Mouse (Mus musculus): ENCODE data around the gene Cfdp1. TPM values are rescaled to one million over a fixed set of nuclear protein-coding genes. Genes with fewer than 3 reads are reported as not detected.

Cfdp1 gene
- polyA plus RNA-seq, 1 experiment from 2014 or later = 89.5 TPM

- H3K4me2 ChIP-seq (replicated peaks; ENCODE audit: low read depth) = no peak overlapping the region
- peak; percentile 45 for TF ChIP-seq CTCF (IDR thresholded peaks at IDR 0.05; ENCODE audit: low read depth)
- H3K4me1 ChIP-seq (replicated peaks; ENCODE audit: control insufficient read depth, insufficient read depth, low read length) = peaks cover 5% of the 10 kb centered on the region; the same call in 1 of the 2 replicates
- no peak overlapping the region for H3K4me3 ChIP-seq (ENCODE audit: low read depth, low read length)
- no peak overlapping the region for H3K27ac ChIP-seq (ENCODE audit: low read depth, low read length)
- H3K9ac ChIP-seq (ENCODE audit: low read depth, low read length) = no peak overlapping the region
- no peaks in the 10 kb centered on the region for H3K27me3 ChIP-seq (replicated peaks; ENCODE audit: control insufficient read depth, insufficient read depth, low read length)
- no peaks in the 10 kb centered on the region for H3K9me3 ChIP-seq (ENCODE audit: control insufficient read depth)
- 0 out of 2 replicates have a peak, but pooled peaks cover 3% of the 10 kb centered on the region for H3K36me3 ChIP-seq (ENCODE audit: control insufficient read depth, insufficient read depth)
- WGBS = 65% methylated on average over 9 of the region's 9 CpGs
- ATAC-seq = no peak
Observed at GRCm38 (mm10) chr8:111877711-111878110, 23.6 kb upstream of the Cfdp1 start.

DNA sequence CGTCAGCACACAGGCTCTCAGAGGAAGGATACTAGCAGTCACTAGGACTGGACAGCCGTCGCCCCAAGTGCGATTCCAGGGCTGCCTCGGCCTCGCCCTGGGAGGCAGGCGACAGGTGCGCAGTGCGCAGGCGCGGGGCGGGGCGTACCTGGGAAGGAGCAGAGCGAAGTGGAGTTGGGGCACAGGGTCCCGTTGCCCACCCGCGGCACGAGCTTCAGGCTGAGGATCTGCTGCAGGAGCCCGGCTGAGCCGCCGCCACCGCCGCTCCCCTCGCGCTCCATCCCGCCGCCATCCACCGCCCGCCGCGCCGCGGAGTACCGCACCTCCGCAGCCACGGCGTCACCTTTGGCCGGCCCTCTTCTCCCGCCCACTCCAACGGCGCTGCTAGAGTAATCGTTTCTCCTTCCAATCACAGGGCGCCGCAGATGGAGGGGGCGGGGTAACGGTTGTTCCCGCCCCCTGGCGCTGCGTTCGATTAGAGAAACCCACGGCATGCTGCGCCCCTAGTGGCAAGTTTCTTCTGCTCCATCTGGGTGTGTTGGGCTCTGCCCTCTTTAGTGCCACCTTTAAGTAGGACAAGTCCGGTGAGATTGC is 22.4 kb upstream of the Cfdp1 start, which contains the start of gene Tmem170:
Gene Tmem170, minus strand, starts transcription at position 396 of the 594 bp plus-strand sequence.
- WGBS = under 1% methylated on average over 48 of the region's 53 CpGs
- TF ChIP-seq CTCF (IDR thresholded peaks at IDR 0.05; ENCODE audit: low read depth) = peak; percentile 99
- Histone ChIP-seq H3K9me3 (ENCODE audit: control insufficient read depth) (no peaks in the 10 kb centered on the region), H3K4me1 (replicated peaks; ENCODE audit: control insufficient read depth, insufficient read depth, low read length) (peaks cover 5% of the 10 kb centered on the region; the same call in 1 of the 2 replicates), H3K4me2 (replicated peaks; ENCODE audit: low read depth) (peak within 1 kb of the TSS; percentile 79), H3K4me3 (ENCODE audit: low read depth, low read length) (peak within 1 kb of the TSS; percentile 59), H3K36me3 (ENCODE audit: control insufficient read depth, insufficient read depth) (peaks cover 3% of the 10 kb centered on the region; the same call in 1 of the 2 replicates), H3K9ac (ENCODE audit: low read depth, low read length) (peak within 1 kb of the TSS; percentile 77), H3K27me3 (replicated peaks; ENCODE audit: control insufficient read depth, insufficient read depth, low read length) (no peaks in the 10 kb centered on the region), H3K27ac (ENCODE audit: low read depth, low read length) (peak within 1 kb of the TSS; percentile 93)
- peak; percentile 98 for ATAC-seq

- H3K4me2 ChIP-seq (replicated peaks; ENCODE audit: low read depth) = peak overlapping the region; percentile 79
- 8% methylated on average over 9 of the region's 9 CpGs for WGBS
- H3K4me3 ChIP-seq (ENCODE audit: low read depth, low read length) = peak overlapping the region; percentile 59
- H3K9ac ChIP-seq (ENCODE audit: low read depth, low read length) = peak overlapping the region; percentile 77
- peaks cover 5% of the 10 kb centered on the region; the same call in 1 of the 2 replicates for H3K4me1 ChIP-seq (replicated peaks; ENCODE audit: control insufficient read depth, insufficient read depth, low read length)
- H3K36me3 ChIP-seq (ENCODE audit: control insufficient read depth, insufficient read depth) = peaks cover 3% of the 10 kb centered on the region; the same call in 1 of the 2 replicates
- H3K27ac ChIP-seq (ENCODE audit: low read depth, low read length) = peak overlapping the region; percentile 93
- no peaks in the 10 kb centered on the region for H3K27me3 ChIP-seq (replicated peaks; ENCODE audit: control insufficient read depth, insufficient read depth, low read length)
- ATAC-seq = peak; percentile 55
- TF ChIP-seq CTCF (IDR thresholded peaks at IDR 0.05; ENCODE audit: low read depth) = 0 out of 2 replicates have a peak, but pooled peaks have one; percentile 18
- H3K9me3 ChIP-seq (ENCODE audit: control insufficient read depth) = no peaks in the 10 kb centered on the region
Observed at GRCm38 (mm10) chr8:111875758-111876157, 21.7 kb upstream of the Cfdp1 start.

GRCm38 (mm10) chr8:111871278-111871677 is 17.2 kb upstream of the Cfdp1 start:
- H3K27ac ChIP-seq (ENCODE audit: low read depth, low read length) = no peak overlapping the region
- WGBS = 77% methylated on average over 3 of the region's 3 CpGs
- peaks cover 3% of the 10 kb centered on the region; the same call in 1 of the 2 replicates for H3K36me3 ChIP-seq (ENCODE audit: control insufficient read depth, insufficient read depth)
- H3K4me2 ChIP-seq (replicated peaks; ENCODE audit: low read depth) = no peak overlapping the region
- ATAC-seq = no peak
- H3K4me3 ChIP-seq (ENCODE audit: low read depth, low read length) = no peak overlapping the region
- no peak for TF ChIP-seq CTCF (IDR thresholded peaks at IDR 0.05; ENCODE audit: low read depth)
- peaks cover 5% of the 10 kb centered on the region; the same call in 1 of the 2 replicates for H3K4me1 ChIP-seq (replicated peaks; ENCODE audit: control insufficient read depth, insufficient read depth, low read length)
- H3K27me3 ChIP-seq (replicated peaks; ENCODE audit: control insufficient read depth, insufficient read depth, low read length) = no peaks in the 10 kb centered on the region
- no peak overlapping the region for H3K9ac ChIP-seq (ENCODE audit: low read depth, low read length)
- no peaks in the 10 kb centered on the region for H3K9me3 ChIP-seq (ENCODE audit: control insufficient read depth)

GRCm38 (mm10) chr8:111870379-111870778 is 16.3 kb upstream of the Cfdp1 start:
- Histone ChIP-seq H3K9me3 (ENCODE audit: control insufficient read depth) (no peaks in the 10 kb centered on the region), H3K4me3 (ENCODE audit: low read depth, low read length) (no peak overlapping the region), H3K4me2 (replicated peaks; ENCODE audit: low read depth) (no peak overlapping the region), H3K36me3 (ENCODE audit: control insufficient read depth, insufficient read depth) (peaks cover 5% of the 10 kb centered on the region; the same call in 1 of the 2 replicates), H3K27ac (ENCODE audit: low read depth, low read length) (no peak overlapping the region), H3K4me1 (replicated peaks; ENCODE audit: control insufficient read depth, insufficient read depth, low read length) (peaks cover 5% of the 10 kb centered on the region; the same call in 1 of the 2 replicates), H3K9ac (ENCODE audit: low read depth, low read length) (no peak overlapping the region), H3K27me3 (replicated peaks; ENCODE audit: control insufficient read depth, insufficient read depth, low read length) (no peaks in the 10 kb centered on the region)
- no peak for TF ChIP-seq CTCF (IDR thresholded peaks at IDR 0.05; ENCODE audit: low read depth)
- no peak for ATAC-seq
- whole genome bisulfite sequencing = 92% methylated on average over 3 of the region's 3 CpGs

GRCm38 (mm10) chr8:111868664-111869063 is 14.6 kb upstream of the Cfdp1 start:
- ATAC-seq = no peak
- Histone ChIP-seq H3K27me3 (replicated peaks; ENCODE audit: control insufficient read depth, insufficient read depth, low read length) (no peaks in the 10 kb centered on the region), H3K4me2 (replicated peaks; ENCODE audit: low read depth) (no peak overlapping the region), H3K36me3 (ENCODE audit: control insufficient read depth, insufficient read depth) (peaks cover 4% of the 10 kb centered on the region; the same call in 1 of the 2 replicates), H3K4me3 (ENCODE audit: low read depth, low read length) (no peak overlapping the region), H3K4me1 (replicated peaks; ENCODE audit: control insufficient read depth, insufficient read depth, low read length) (no peaks in the 10 kb centered on the region), H3K9ac (ENCODE audit: low read depth, low read length) (no peak overlapping the region), H3K27ac (ENCODE audit: low read depth, low read length) (no peak overlapping the region), H3K9me3 (ENCODE audit: control insufficient read depth) (no peaks in the 10 kb centered on the region)
- TF ChIP-seq CTCF (IDR thresholded peaks at IDR 0.05; ENCODE audit: low read depth) = no peak
- WGBS = 56% methylated on average over 2 of the region's 2 CpGs

Data from intestine, postnatal 0 days (tissue).